Mouse (Mus musculus) left cerebral cortex, adult 2 months (tissue): Measurements from ENCODE around the gene Fam81a. TPM values are rescaled to one million over a fixed set of nuclear protein-coding genes. Genes with fewer than 3 reads are reported as not detected.

ENCODE experiments used
- DNase-seq, 2 experiments: peaks; one replicate each; pipeline ENCODE4 v3.0.0; 2021 to 2022; ENCODE audit warnings: low spot score in 2 of 2, mixed read lengths in 1 of 2; ENCODE audit errors: extremely low spot score in 1 of 2
- H3K27ac ChIP-seq: fragments of 200-600 bp; 2 replicates; pipeline ENCODE4 v1.8.1; 2022
- H3K4me3 ChIP-seq: fragments of 200-600 bp; 2 replicates; pipeline ENCODE4 v1.8.1; 2022
- CTCF ChIP-seq: fragments of 200-600 bp; IDR thresholded peaks from 2 replicates; pipeline ENCODE4 v1.8.1; 2022; ENCODE audit warnings: antibody characterized with exemption, mild to moderate bottlenecking, moderate library complexity
- intact Hi-C: fragments of 180-260 bp; cut with DNase I; formaldehyde crosslinking; loops from one replicate; pipeline ENCODE4 v1.15.1; 2025
- total RNA-seq, 2 experiments: library from RNA; stranded (reverse); gene quantifications; 2 replicates each; pipeline ENCODE4 v1.2.3; 2021

Fam81a gene
- total RNA-seq, 2 experiments from 2014 or later = 190 to 198 TPM

GRCm38 (mm10) chr9:70140871-70141796 is 1.2 kb downstream of the Fam81a start:
- DNase-seq = peak; percentile 91 to 93
- Histone ChIP-seq H3K4me3 (peak overlapping the region; percentile 64), H3K27ac (peak overlapping the region; percentile 96)
- TF ChIP-seq CTCF = no peak
- intact Hi-C loops = loop anchor here (2.0 to 5.0 kb wide), 4 partner anchors 28 to 198 kb away; partner anchors contain the start of gene Myo1e

GRCm38 (mm10) chr9:70140340-70140739 is 2.0 kb downstream of the Fam81a start:
- Histone ChIP-seq H3K27ac (peak overlapping the region; percentile 96), H3K4me3 (peak overlapping the region; percentile 64)
- DNase-seq = peak in 1 of 2 experiments; percentile 25
- TF ChIP-seq CTCF = no peak
- intact Hi-C loops = loop anchor here (2.0 to 5.0 kb wide), 4 partner anchors 28 to 198 kb away; partner anchors contain the start of gene Myo1e

DNA sequence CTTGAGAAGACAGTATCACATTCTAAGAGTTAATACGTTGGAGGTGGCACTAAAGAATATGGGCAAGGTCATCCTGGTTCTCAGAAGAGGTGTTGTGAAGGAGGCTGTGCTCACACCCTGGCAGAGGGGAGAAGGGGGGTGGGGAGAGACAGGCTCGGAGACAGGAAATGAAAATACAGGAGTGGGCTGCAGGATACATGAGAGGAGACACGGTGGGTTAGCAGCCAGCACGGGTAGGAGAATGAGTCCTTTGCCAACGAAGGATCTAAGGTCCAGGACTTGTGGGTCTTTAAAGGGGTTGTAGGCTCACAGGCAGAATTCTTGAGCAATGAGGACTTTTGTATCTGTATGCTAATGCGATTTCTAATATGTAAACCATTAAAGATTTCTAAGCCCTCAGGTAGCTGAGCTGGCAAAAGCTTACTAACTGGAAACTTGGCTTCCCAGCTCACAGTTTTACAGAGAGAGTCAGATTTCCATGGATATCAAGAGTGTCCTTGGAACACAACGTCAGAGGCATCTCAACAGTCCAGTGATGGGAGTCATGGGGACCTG is 3.0 kb downstream of the Fam81a start:
- no peak for TF ChIP-seq CTCF
- intact Hi-C loops = no loop called here
- Histone ChIP-seq H3K27ac (peak overlapping the region; percentile 36), H3K4me3 (peak overlapping the region; percentile 11)
- no peak for DNase-seq

- intact Hi-C loops = no loop called here
- TF ChIP-seq CTCF = no peak
- no peak for DNase-seq
- peak overlapping the region; percentile 9; the same call in 1 of the 2 replicates for H3K4me3 ChIP-seq
- 0 out of 2 replicates have a peak overlapping the region, but pooled peaks have one; percentile 16 for H3K27ac ChIP-seq
Observed at GRCm38 (mm10) chr9:70138511-70138910, 3.8 kb downstream of the Fam81a start.

DNA sequence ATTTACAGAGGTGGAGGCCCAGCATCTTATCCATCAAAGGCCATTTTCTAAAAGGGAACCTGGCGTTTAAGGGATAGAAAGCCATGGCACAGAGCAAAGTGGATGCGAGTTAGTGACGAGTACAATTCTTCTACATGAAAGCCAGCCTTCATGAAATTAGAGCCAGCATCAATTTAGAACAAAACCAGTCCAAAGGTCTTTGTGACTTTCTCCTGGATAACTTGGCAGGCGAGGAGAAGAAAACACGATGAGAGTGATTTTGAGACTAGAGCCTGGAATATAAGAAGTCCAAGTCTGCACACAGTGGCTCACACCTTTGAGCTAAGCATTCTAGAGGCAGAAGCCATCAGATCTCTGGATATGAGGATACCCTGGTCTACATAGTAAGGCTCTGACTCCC is 4.4 kb downstream of the Fam81a start:
- H3K27ac ChIP-seq = no peak overlapping the region; the same call in 1 of the 2 replicates
- intact Hi-C loops = no loop called here
- no peak for DNase-seq
- TF ChIP-seq CTCF = no peak
- H3K4me3 ChIP-seq = no peak overlapping the region

DNA sequence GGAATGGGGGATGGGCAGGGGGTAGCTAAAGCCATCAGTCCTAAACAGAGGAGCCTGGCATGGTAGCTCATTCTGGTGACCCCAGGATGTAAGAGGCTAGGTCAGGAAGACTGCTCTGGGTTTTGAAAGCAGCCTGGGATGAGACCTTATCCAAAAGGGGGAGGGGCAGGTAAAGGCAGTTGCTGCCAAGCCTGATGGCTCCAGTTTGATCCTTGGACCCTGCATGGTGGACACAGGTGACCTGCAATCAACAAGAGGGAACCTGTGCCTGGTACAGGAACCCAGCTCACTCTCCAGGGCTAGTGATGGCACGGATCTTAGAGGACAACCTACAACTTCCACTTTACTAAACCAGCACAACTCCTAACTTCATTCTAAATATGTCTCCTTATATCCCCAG is 7.2 kb downstream of the Fam81a start:
- intact Hi-C loops = no loop called here
- no peak for DNase-seq
- H3K4me3 ChIP-seq = no peak overlapping the region
- H3K27ac ChIP-seq = no peak overlapping the region
- no peak for TF ChIP-seq CTCF

DNA sequence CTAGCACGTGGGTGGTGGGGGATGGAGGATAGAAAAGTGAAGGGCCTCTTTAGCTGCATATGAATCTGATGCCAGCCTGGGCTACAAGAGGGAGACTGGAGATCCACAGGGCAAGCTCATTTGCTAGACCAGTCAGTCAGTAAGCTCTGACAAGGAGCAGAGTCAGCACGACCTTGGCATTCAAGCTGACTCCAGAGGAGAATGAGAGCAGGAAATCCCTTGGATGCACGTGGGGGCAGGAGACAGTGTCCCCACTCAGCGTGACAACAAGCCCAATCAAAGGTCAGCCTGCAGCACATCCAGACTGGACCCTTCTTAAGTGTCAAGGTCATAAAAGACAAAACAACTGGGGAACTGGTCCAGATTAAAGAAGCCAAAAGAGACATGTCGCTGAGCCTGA is 7.6 kb downstream of the Fam81a start:
- no peak for DNase-seq
- intact Hi-C loops = no loop called here
- Histone ChIP-seq H3K4me3 (no peak overlapping the region), H3K27ac (peak overlapping the region; percentile 45)
- TF ChIP-seq CTCF = no peak

- Histone ChIP-seq H3K4me3 (no peak overlapping the region), H3K27ac (peak overlapping the region; percentile 45)
- no peak for TF ChIP-seq CTCF
- DNase-seq = peak in 1 of 2 experiments; percentile 46
- intact Hi-C loops = no loop called here
Observed at GRCm38 (mm10) chr9:70134215-70134614, 8.1 kb downstream of the Fam81a start.

GRCm38 (mm10) chr9:70130786-70131185 is 11.6 kb downstream of the Fam81a start:
- TF ChIP-seq CTCF = no peak
- Histone ChIP-seq H3K27ac (no peak overlapping the region), H3K4me3 (no peak overlapping the region)
- intact Hi-C loops = no loop called here
- no peak for DNase-seq

GRCm38 (mm10) chr9:70111869-70112286 is 30.5 kb downstream of the Fam81a start:
- H3K4me3 ChIP-seq = no peak overlapping the region
- intact Hi-C loops = loop anchor here (2.0 kb wide), 1 partner anchor 29 kb away; no protein-coding TSS in a partner anchor
- H3K27ac ChIP-seq = no peak overlapping the region
- peak in 1 of 2 experiments; percentile 42 for DNase-seq
- no peak for TF ChIP-seq CTCF

DNA sequence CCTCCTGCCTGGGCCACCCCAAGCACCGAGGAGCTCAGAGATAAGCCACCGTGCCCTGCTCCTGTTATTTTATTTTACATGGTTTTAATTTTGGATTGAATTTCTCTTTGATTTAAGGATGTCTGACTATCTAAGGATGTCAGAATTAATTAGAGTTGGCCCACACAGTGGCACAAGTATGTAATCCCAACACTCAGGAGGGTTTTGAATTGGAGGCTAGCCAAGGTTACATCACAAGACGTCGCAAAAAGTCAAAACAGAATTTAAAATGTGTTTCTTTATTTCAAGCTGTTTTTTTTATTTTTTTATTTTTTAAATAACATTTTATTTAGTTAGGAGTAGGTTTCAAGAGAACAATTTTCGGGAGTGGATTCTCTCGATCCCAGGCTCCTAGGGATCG is 31.5 kb downstream of the Fam81a start:
- no peak for DNase-seq
- H3K27ac ChIP-seq = no peak overlapping the region
- H3K4me3 ChIP-seq = no peak overlapping the region
- intact Hi-C loops = no loop called here
- no peak for TF ChIP-seq CTCF

GRCm38 (mm10) chr9:70109279-70109678 is 33.1 kb downstream of the Fam81a start:
- peak; percentile 77 to 84 for DNase-seq
- intact Hi-C loops = loop anchor here (2.0 to 5.0 kb wide), 2 partner anchors 203 to 284 kb away; no protein-coding TSS in a partner anchor
- peak; percentile 85 for TF ChIP-seq CTCF
- Histone ChIP-seq H3K4me3 (no peak overlapping the region), H3K27ac (no peak overlapping the region)
